Mouse (Mus musculus): ENCODE measurements around the gene Crocc. TPM values are rescaled to one million over a fixed set of nuclear protein-coding genes. Genes with fewer than 3 reads are reported as not detected.

Gene Crocc
- polyA plus RNA-seq (2015; fragmentation: Nextera tagmentation; extraction: Ambion mirVana) = 7.2 and 8.0 TPM in 2 replicates

DNA sequence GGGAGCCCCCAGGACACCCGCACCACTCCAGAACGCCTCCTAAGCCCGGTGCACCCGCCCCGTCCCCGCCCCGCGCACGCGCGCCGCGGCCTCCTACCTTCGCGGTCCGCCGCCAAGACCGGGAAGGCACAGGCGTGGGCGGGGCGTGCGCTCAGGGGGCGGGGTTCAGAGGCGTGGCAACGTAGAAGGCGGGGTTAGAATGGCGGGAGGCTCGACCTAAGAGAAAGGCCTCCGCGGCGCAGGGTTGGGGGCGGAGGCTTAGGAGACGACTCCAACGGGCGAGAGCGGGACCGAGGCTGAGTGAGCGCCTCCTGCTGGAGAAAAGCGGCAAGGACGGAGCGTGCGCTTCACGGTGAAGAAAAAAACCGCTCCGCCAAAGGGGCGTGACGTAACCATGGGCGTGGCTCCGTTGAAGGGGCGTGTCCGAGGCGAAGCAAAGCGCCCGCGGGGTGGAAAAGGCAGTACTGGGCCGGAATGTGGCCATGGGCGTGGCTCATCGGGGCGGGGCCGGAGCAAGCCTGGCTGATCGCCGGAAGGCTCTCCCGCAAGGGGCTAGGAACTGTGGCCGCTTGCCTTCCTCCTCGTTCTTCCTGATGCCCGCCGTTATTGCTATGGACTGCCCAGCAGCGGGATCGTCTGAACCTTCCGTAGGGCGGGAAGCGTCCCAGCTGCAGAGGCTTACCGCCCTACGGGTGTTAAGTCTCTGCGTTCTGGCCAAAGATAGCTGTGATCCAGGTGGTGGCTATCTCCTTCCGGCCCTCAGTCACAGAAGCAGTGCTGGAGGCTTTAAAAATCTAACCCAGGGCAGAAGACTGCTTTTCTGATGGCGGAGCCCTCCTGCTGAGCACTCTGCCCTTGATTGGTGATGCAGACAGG lies at the start of gene Crocc:
Gene Crocc (minus strand): TSS at position 125 of the 876 bp plus-strand sequence.
- under 1% methylated on average over 77 of the region's 77 CpGs for WGBS
- peak; percentile 96 for ATAC-seq (ENCODE audit: low FRiP score, low read depth)

GRCm38 (mm10) chr4:141108196-141108732 lies 47.9 kb upstream of the Crocc start:
- Histone ChIP-seq H3K36me3 (peaks cover 36% of the 10 kb centered on the region), H3K4me1 (no peaks in the 10 kb centered on the region), H3K4me3 (no peak overlapping the region), H3K9me3 (peaks cover 6% of the 10 kb centered on the region; the same call in 1 of the 2 replicates), H3K9ac (no peak overlapping the region), H3K4me2 (replicated peaks) (no peak overlapping the region), H3K27ac (peak overlapping the region; percentile 53; the same call in 1 of the 2 replicates), H3K27me3 (no peaks in the 10 kb centered on the region)
- WGBS = 51% methylated on average over 10 of the region's 10 CpGs
- ATAC-seq (ENCODE audit: low FRiP score, low read depth) = no peak

More for the DNA sequence above, at the start of gene Crocc:
- Histone ChIP-seq H3K9ac (peak within 1 kb of the TSS; percentile 81), H3K36me3 (peaks cover 24% of the 10 kb centered on the region), H3K27me3 (no peaks in the 10 kb centered on the region), H3K27ac (peak within 1 kb of the TSS; percentile 90), H3K4me1 (peaks cover 18% of the 10 kb centered on the region), H3K4me2 (replicated peaks) (peak within 1 kb of the TSS; percentile 77), H3K4me3 (peak within 1 kb of the TSS; percentile 61), H3K9me3 (no peaks in the 10 kb centered on the region)

DNA sequence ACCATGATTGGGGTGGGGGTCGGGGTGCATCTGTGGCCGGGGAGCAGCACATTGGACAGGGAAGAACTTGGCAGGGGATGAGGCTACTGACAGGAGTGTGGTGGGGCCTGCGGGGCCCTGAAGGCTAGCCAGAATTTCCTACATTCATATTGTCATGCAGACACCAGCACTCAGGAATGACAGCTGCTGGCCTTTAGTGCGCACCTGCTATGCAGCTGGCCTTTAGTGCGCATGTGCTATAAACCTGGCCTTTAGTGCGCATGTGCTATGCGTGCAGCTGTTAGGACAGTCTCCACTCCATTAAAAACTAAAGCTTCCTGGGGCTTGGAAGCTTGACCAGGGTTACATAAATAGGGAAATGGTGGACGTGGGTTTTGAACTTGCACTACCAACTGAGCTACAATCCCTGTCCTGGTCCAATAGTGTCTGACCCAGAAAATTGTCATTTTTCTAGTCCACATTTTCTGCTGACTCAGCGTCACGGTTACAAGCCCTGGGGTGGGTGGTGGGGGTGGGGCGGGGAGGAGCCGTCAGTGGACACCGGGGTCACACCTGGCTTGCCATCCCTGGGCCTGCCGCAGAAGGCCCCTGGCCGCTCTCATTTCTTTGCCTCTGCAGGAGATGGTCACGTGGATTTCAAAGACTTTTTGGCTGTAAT lies 46.3 kb upstream of the Crocc start:
- Histone ChIP-seq H3K27me3 (no peaks in the 10 kb centered on the region), H3K4me1 (no peaks in the 10 kb centered on the region), H3K4me3 (no peak overlapping the region), H3K27ac (no peak overlapping the region), H3K4me2 (replicated peaks) (no peak overlapping the region), H3K36me3 (peaks cover 20% of the 10 kb centered on the region), H3K9me3 (peaks cover 9% of the 10 kb centered on the region; the same call in 1 of the 2 replicates), H3K9ac (no peak overlapping the region)
- no peak for ATAC-seq (ENCODE audit: low FRiP score, low read depth)
- 77% methylated on average over 16 of the region's 16 CpGs for WGBS

GRCm38 (mm10) chr4:141101855-141102254 lies 41.5 kb upstream of the Crocc start:
- 0 out of 2 replicates have a peak, but pooled peaks cover 3% of the 10 kb centered on the region for H3K9me3 ChIP-seq
- no peaks in the 10 kb centered on the region for H3K27me3 ChIP-seq
- H3K36me3 ChIP-seq = no peaks in the 10 kb centered on the region
- H3K9ac ChIP-seq = no peak overlapping the region
- WGBS = 66% methylated on average over 6 of the region's 6 CpGs
- no peak for ATAC-seq (ENCODE audit: low FRiP score, low read depth)
- H3K27ac ChIP-seq = no peak overlapping the region
- no peak overlapping the region for H3K4me3 ChIP-seq
- no peak overlapping the region for H3K4me2 ChIP-seq (replicated peaks)
- H3K4me1 ChIP-seq = peaks cover 1% of the 10 kb centered on the region; the same call in 1 of the 2 replicates

GRCm38 (mm10) chr4:141101291-141101690 lies 40.9 kb upstream of the Crocc start:
- Histone ChIP-seq H3K27ac (no peak overlapping the region), H3K9me3 (0 out of 2 replicates have a peak, but pooled peaks cover 3% of the 10 kb centered on the region), H3K27me3 (no peaks in the 10 kb centered on the region), H3K4me1 (peaks cover 3% of the 10 kb centered on the region; the same call in 1 of the 2 replicates), H3K9ac (no peak overlapping the region), H3K36me3 (no peaks in the 10 kb centered on the region), H3K4me3 (no peak overlapping the region), H3K4me2 (replicated peaks) (no peak overlapping the region)
- 95% methylated on average over 9 of the region's 9 CpGs for WGBS
- no peak for ATAC-seq (ENCODE audit: low FRiP score, low read depth)

- Histone ChIP-seq H3K36me3 (no peaks in the 10 kb centered on the region), H3K4me1 (peaks cover 3% of the 10 kb centered on the region; the same call in 1 of the 2 replicates), H3K27ac (no peak overlapping the region), H3K27me3 (no peaks in the 10 kb centered on the region), H3K9me3 (0 out of 2 replicates have a peak, but pooled peaks cover 3% of the 10 kb centered on the region), H3K4me3 (no peak overlapping the region), H3K4me2 (replicated peaks) (no peak overlapping the region), H3K9ac (no peak overlapping the region)
- ATAC-seq (ENCODE audit: low FRiP score, low read depth) = no peak
- WGBS = 74% methylated on average over 5 of the region's 5 CpGs
Measured at GRCm38 (mm10) chr4:141099956-141100355, 39.6 kb upstream of the Crocc start.

DNA sequence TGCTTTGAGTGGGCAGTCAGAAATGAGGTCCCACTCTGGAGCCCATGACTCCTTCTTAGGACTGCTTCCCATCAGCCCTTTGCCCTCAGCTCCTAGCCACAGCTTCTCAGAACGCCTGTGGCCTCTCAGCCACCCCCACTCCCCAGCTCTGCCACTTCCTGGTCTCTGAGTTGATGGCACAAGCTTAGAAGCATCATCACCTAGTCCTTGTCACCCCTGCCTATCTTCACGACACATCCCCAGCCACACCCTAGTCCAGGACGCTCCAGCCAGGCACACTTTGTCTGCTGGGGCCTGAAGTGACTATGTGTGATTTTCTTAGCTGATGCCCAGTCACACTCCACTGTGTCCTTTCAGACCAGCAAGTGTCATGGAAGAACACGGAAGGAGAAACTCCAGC lies 38.6 kb upstream of the Crocc start:
- no peak for ATAC-seq (ENCODE audit: low FRiP score, low read depth)
- Histone ChIP-seq H3K9me3 (0 out of 2 replicates have a peak, but pooled peaks cover 3% of the 10 kb centered on the region), H3K4me2 (replicated peaks) (no peak overlapping the region), H3K27ac (no peak overlapping the region), H3K36me3 (no peaks in the 10 kb centered on the region), H3K27me3 (no peaks in the 10 kb centered on the region), H3K9ac (no peak overlapping the region), H3K4me3 (no peak overlapping the region), H3K4me1 (peaks cover 3% of the 10 kb centered on the region; the same call in 1 of the 2 replicates)
- WGBS = 79% methylated on average over 4 of the region's 4 CpGs

DNA sequence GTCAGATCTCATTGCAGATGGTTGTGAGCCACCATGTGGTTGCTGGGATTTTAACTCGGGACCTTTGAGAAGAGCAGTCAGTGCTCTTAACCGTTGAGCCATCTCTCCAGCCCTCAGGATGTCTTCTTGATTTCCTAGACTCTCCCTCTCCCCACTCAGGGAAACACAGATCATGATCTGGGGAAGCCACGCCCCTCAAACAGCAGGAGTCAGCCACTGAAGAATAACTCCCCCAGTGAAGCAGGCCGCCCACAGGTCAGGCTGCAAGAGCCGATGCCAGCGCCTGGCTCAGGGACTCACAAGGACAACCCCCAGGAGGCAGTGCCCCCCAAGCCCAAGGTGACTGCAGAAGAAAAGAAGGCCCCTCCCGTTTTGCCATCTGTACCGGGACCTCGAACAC lies 36.4 kb upstream of the Crocc start:
- H3K4me2 ChIP-seq (replicated peaks) = no peak overlapping the region
- 28% methylated on average over 9 of the region's 9 CpGs for WGBS
- H3K4me3 ChIP-seq = no peak overlapping the region
- H3K4me1 ChIP-seq = peaks cover 3% of the 10 kb centered on the region; the same call in 1 of the 2 replicates
- no peaks in the 10 kb centered on the region for H3K36me3 ChIP-seq
- H3K27ac ChIP-seq = no peak overlapping the region
- H3K9ac ChIP-seq = no peak overlapping the region
- H3K27me3 ChIP-seq = no peaks in the 10 kb centered on the region
- no peaks in the 10 kb centered on the region for H3K9me3 ChIP-seq
- no peak for ATAC-seq (ENCODE audit: low FRiP score, low read depth)

- Histone ChIP-seq H3K4me2 (replicated peaks) (no peak overlapping the region), H3K9me3 (no peaks in the 10 kb centered on the region), H3K27ac (no peak overlapping the region), H3K36me3 (no peaks in the 10 kb centered on the region), H3K27me3 (no peaks in the 10 kb centered on the region), H3K4me3 (no peak overlapping the region), H3K9ac (no peak overlapping the region), H3K4me1 (peaks cover 3% of the 10 kb centered on the region; the same call in 1 of the 2 replicates)
- 76% methylated on average over 10 of the region's 10 CpGs for WGBS
- no peak for ATAC-seq (ENCODE audit: low FRiP score, low read depth)
Measured at GRCm38 (mm10) chr4:141095016-141095415, 34.7 kb upstream of the Crocc start.

DNA sequence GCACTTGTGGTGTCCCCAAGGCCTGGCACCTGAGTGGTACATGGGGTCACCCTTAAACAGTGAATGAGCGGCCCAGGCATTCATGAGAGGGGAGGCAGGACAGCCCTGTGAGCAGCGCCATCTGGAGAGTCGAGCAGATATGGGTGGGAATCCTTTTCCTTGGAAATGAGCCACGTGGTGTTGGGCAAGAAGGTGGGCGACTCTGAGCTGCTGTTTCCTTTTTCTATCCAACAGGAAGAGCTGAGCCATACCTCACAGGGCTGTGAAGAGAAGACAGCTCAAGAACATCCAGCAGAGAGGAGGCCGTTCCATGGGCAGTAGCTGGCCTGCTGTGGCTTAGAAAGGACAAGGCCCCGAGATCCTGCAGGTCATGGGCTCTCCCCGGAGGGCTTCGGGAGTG lies 28.4 kb upstream of the Crocc start:
- Histone ChIP-seq H3K36me3 (no peaks in the 10 kb centered on the region), H3K4me1 (no peaks in the 10 kb centered on the region), H3K27ac (no peak overlapping the region), H3K4me2 (replicated peaks) (no peak overlapping the region), H3K9me3 (no peaks in the 10 kb centered on the region), H3K27me3 (no peaks in the 10 kb centered on the region), H3K4me3 (no peak overlapping the region), H3K9ac (0 out of 2 replicates have a peak overlapping the region, but pooled peaks have one; percentile 25)
- WGBS = 78% methylated on average over 9 of the region's 9 CpGs
- ATAC-seq (ENCODE audit: low FRiP score, low read depth) = no peak

- H3K4me3 ChIP-seq = no peak within 1 kb of the TSS
- ATAC-seq (ENCODE audit: low FRiP score, low read depth) = no peak
- no peaks in the 10 kb centered on the region for H3K4me1 ChIP-seq
- no peaks in the 10 kb centered on the region for H3K27me3 ChIP-seq
- WGBS = 76% methylated on average over 6 of the region's 6 CpGs
- H3K36me3 ChIP-seq = no peaks in the 10 kb centered on the region
- no peak within 1 kb of the TSS for H3K4me2 ChIP-seq (replicated peaks)
- H3K9me3 ChIP-seq = no peaks in the 10 kb centered on the region
- H3K27ac ChIP-seq = no peak within 1 kb of the TSS
- H3K9ac ChIP-seq = 0 out of 2 replicates have a peak within 1 kb of the TSS, but pooled peaks have one; percentile 25
Measured at GRCm38 (mm10) chr4:141088033-141088432, 27.7 kb upstream of the Crocc start, which contains the start of gene Spata21. Gene Spata21 (plus strand): TSS chr4:141088333.

DNA sequence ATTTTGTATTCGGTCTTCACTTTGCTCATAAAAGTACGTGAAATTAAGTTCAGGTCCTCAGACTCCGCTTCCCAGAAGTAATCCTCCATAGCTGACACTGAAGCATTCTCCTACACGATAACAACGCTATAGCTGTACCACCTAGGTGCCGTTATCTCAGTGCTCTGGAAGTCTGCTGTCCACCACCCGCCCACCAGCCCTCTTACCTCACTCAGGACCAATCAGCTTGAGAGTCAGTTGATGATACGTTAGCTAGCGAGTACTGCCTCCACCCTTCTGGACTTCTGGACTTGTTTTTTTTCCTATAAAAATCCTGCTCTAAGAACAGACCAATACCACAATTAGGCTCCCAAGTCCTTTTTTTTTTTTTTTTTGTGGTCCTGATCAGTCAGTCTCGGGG lies 26.5 kb upstream of the Crocc start:
- Histone ChIP-seq H3K4me3 (no peak overlapping the region), H3K4me2 (replicated peaks) (no peak overlapping the region), H3K4me1 (no peaks in the 10 kb centered on the region), H3K36me3 (no peaks in the 10 kb centered on the region), H3K27me3 (no peaks in the 10 kb centered on the region), H3K9ac (no peak overlapping the region), H3K9me3 (no peaks in the 10 kb centered on the region), H3K27ac (no peak overlapping the region)
- WGBS = 65% methylated on average over 10 of the region's 10 CpGs
- ATAC-seq (ENCODE audit: low FRiP score, low read depth) = no peak

Measured in limb, embryonic 13.5 days (tissue).